Mouse (Mus musculus) lung, adult 2 months (tissue): ENCODE data around the gene Hoxd13.

Source experiments
- CTCF ChIP-seq: fragments of 200-500 bp; IDR thresholded peaks from 2 replicates; pipeline ENCODE4 v1.5.1; 2011; ENCODE audit warnings: mild to moderate bottlenecking, low read length, control low read depth; ENCODE audit not compliant: insufficient read depth
- POLR2A ChIP-seq: fragments of 200-500 bp; IDR thresholded peaks from 2 replicates; pipeline ENCODE4 v1.6.1; 2011; ENCODE audit warnings: low read depth, mild to moderate bottlenecking, control low read depth, low read length, borderline replicate concordance; ENCODE audit errors: extremely low read depth

DNA sequence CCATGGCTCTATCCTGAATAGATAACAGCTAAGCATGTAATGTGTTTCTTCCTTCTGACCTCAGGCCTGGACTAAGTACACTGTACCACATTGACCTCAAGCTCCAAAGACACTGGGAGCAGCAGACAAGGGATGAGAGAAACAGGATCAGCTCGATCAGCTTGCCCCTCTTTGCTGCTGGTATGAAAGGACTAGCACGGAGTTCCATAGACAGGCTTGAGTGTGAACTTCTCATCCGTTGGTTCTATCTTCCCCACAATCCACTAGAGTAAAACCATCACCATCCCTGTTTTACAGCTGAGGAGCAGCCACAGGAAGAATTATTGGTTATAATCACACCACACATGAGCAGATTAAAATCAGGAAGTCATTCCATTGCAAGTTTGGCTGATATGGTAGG is 22.5 kb upstream of the Hoxd13 start:
- TF ChIP-seq POLR2A (no peak), CTCF (no peak)
